Mouse (Mus musculus) bone marrow macrophage, adult 2 months (primary cell): ENCODE measurements around the gene Adar.

Source experiments
- CTCF ChIP-seq: IDR thresholded peaks from 2 replicates; pipeline ENCODE4 v1.5.1; 2012; ENCODE audit warnings: low read depth, mild to moderate bottlenecking, low read length, moderate library complexity
- POLR2A ChIP-seq: IDR thresholded peaks from 2 replicates; pipeline ENCODE4 v1.6.1; 2012; ENCODE audit warnings: mild to moderate bottlenecking, low read depth, low read length, borderline replicate concordance

GRCm38 (mm10) chr3:89759786-89760185, 45.0 kb downstream of the Adar start:
- TF ChIP-seq CTCF (no peak), POLR2A (no peak)
